Mouse (Mus musculus) neural tube, embryonic 12.5 days (tissue): ENCODE measurements around the gene Syne1. TPM values are rescaled to one million over a fixed set of nuclear protein-coding genes. Genes with fewer than 3 reads are reported as not detected.

ENCODE experiments used
- ATAC-seq: fragments of 200-750 bp; cut with Nextera tagmentation; 2 replicates; pipeline ENCODE4 v1.8.0; 2017; ENCODE audit warnings: low read depth, mild to moderate bottlenecking, moderate TSS enrichment, moderate library complexity; ENCODE audit not compliant: low FRiP score
- H3K27ac ChIP-seq: fragments of 300-500 bp; sonication (generic); 2 replicates; pipeline ENCODE4 v1.5.1; 2016
- H3K27me3 ChIP-seq: fragments of 300-500 bp; sonication (generic); replicated peaks from 2 replicates; pipeline ENCODE4 v1.6.1; 2016; ENCODE audit warnings: mild to moderate bottlenecking
- H3K36me3 ChIP-seq: fragments of 300-500 bp; sonication (generic); 2 replicates; pipeline ENCODE4 v1.6.1; 2016; ENCODE audit warnings: mild to moderate bottlenecking
- H3K4me1 ChIP-seq: fragments of 300-500 bp; sonication (generic); 2 replicates; pipeline ENCODE4 v1.6.1; 2016
- H3K4me2 ChIP-seq: fragments of 300-500 bp; sonication (generic); replicated peaks from 2 replicates; pipeline ENCODE4 v1.6.1; 2016; ENCODE audit warnings: mild to moderate bottlenecking
- H3K4me3 ChIP-seq: fragments of 300-500 bp; sonication (generic); 2 replicates; pipeline ENCODE4 v1.5.1; 2016
- H3K9ac ChIP-seq: fragments of 300-500 bp; sonication (generic); 2 replicates; pipeline ENCODE4 v1.6.1; 2016; ENCODE audit warnings: mild to moderate bottlenecking
- H3K9me3 ChIP-seq: fragments of 300-500 bp; sonication (generic); 2 replicates; pipeline ENCODE4 v1.6.1; 2016; ENCODE audit warnings: mild to moderate bottlenecking
- WGBS: fragments of 180-500 bp; shearing (Covaris S2); methylation state at CpG from one replicate; pipeline ENCODE4 v1.1.7; 2016; 5-methylcytosine and 5-hydroxymethylcytosine counted together
- polyA plus RNA-seq: library from polyadenylated mRNA; unstranded; fragments of >200 nt; fragmentation: Nextera tagmentation; extraction: Ambion mirVana; gene quantifications from 2 replicates; pipeline ENCODE4 v1.2.1, GENCODE M21; 2016

Gene Syne1
- 5.3 and 5.9 TPM in 2 replicates for polyA plus RNA-seq

- Histone ChIP-seq H3K4me3 (peak within 1 kb of the TSS; percentile 50), H3K27ac (no peak within 1 kb of the TSS), H3K36me3 (no peaks in the 10 kb centered on the region), H3K27me3 (no peaks in the 10 kb centered on the region; the same call in 1 of the 2 replicates), H3K9me3 (no peaks in the 10 kb centered on the region), H3K4me1 (peaks cover 2% of the 10 kb centered on the region; the same call in 1 of the 2 replicates), H3K4me2 (peak within 1 kb of the TSS; percentile 96), H3K9ac (peak within 1 kb of the TSS; percentile 63)
- no peak for ATAC-seq
- WGBS, result 79% methylated on average over 5 of the region's 5 CpGs
These were observed at the start of gene Syne1 for GRCm38 (mm10) chr10:5551382-5551781. Gene Syne1 (minus strand): TSS chr10:5551482.

GRCm38 (mm10) chr10:5600123-5600522, 48.8 kb upstream of the Syne1 start:
- Histone ChIP-seq H3K9me3 (no peaks in the 10 kb centered on the region), H3K4me1 (no peaks in the 10 kb centered on the region), H3K36me3 (no peaks in the 10 kb centered on the region), H3K27ac (no peak overlapping the region), H3K4me3 (no peak overlapping the region), H3K27me3 (no peaks in the 10 kb centered on the region), H3K4me2 (no peak overlapping the region), H3K9ac (no peak overlapping the region)
- peak; percentile 80 for ATAC-seq
- WGBS, result 14% methylated on average over 7 of the region's 7 CpGs

- no peaks in the 10 kb centered on the region for H3K4me1 ChIP-seq
- 58% methylated on average over 6 of the region's 6 CpGs for WGBS
- ATAC-seq, result no peak
- no peak overlapping the region for H3K4me3 ChIP-seq
- no peak overlapping the region for H3K9ac ChIP-seq
- no peaks in the 10 kb centered on the region for H3K27me3 ChIP-seq
- no peak overlapping the region for H3K27ac ChIP-seq
- H3K36me3 ChIP-seq, result no peaks in the 10 kb centered on the region
- no peaks in the 10 kb centered on the region for H3K9me3 ChIP-seq
- no peak overlapping the region for H3K4me2 ChIP-seq
These were observed 45.3 kb upstream of the Syne1 start for GRCm38 (mm10) chr10:5596559-5596958.

- H3K27ac ChIP-seq, result no peak overlapping the region
- H3K9ac ChIP-seq, result no peak overlapping the region
- H3K4me1 ChIP-seq, result no peaks in the 10 kb centered on the region
- H3K36me3 ChIP-seq, result no peaks in the 10 kb centered on the region
- H3K9me3 ChIP-seq, result no peaks in the 10 kb centered on the region
- no peak for ATAC-seq
- no peak overlapping the region for H3K4me3 ChIP-seq
- H3K4me2 ChIP-seq, result no peak overlapping the region
- H3K27me3 ChIP-seq, result no peaks in the 10 kb centered on the region
- WGBS, result 79% methylated on average over 5 of the region's 5 CpGs
These were observed 43.2 kb upstream of the Syne1 start for GRCm38 (mm10) chr10:5594457-5594856.

GRCm38 (mm10) chr10:5593464-5593863, 42.2 kb upstream of the Syne1 start, which contains the start of gene Myct1:
Gene Myct1 (plus strand): TSS chr10:5593775.
- Histone ChIP-seq H3K4me1 (no peaks in the 10 kb centered on the region), H3K27me3 (no peaks in the 10 kb centered on the region), H3K36me3 (no peaks in the 10 kb centered on the region), H3K9ac (no peak within 1 kb of the TSS), H3K27ac (no peak within 1 kb of the TSS), H3K4me2 (no peak within 1 kb of the TSS), H3K4me3 (no peak within 1 kb of the TSS), H3K9me3 (no peaks in the 10 kb centered on the region)
- 61% methylated on average over 5 of the region's 5 CpGs for WGBS
- ATAC-seq, result no peak

GRCm38 (mm10) chr10:5591996-5592395, 40.7 kb upstream of the Syne1 start:
- no peak for ATAC-seq
- Histone ChIP-seq H3K36me3 (no peaks in the 10 kb centered on the region), H3K9ac (no peak overlapping the region), H3K27ac (no peak overlapping the region), H3K9me3 (no peaks in the 10 kb centered on the region), H3K4me2 (no peak overlapping the region), H3K4me1 (no peaks in the 10 kb centered on the region), H3K4me3 (no peak overlapping the region), H3K27me3 (no peaks in the 10 kb centered on the region)
- WGBS, result 82% methylated on average over 4 of the region's 4 CpGs

GRCm38 (mm10) chr10:5591061-5591460, 39.8 kb upstream of the Syne1 start:
- H3K9me3 ChIP-seq, result no peaks in the 10 kb centered on the region
- H3K4me1 ChIP-seq, result no peaks in the 10 kb centered on the region
- H3K36me3 ChIP-seq, result no peaks in the 10 kb centered on the region
- no peak overlapping the region for H3K4me3 ChIP-seq
- no peak for ATAC-seq
- WGBS, result 89% methylated on average over 2 of the region's 2 CpGs
- no peaks in the 10 kb centered on the region for H3K27me3 ChIP-seq
- H3K4me2 ChIP-seq, result no peak overlapping the region
- no peak overlapping the region for H3K27ac ChIP-seq
- no peak overlapping the region for H3K9ac ChIP-seq

GRCm38 (mm10) chr10:5573328-5573727, 22.0 kb upstream of the Syne1 start:
- Histone ChIP-seq H3K9ac (no peak overlapping the region), H3K4me3 (no peak overlapping the region), H3K27me3 (no peaks in the 10 kb centered on the region), H3K9me3 (no peaks in the 10 kb centered on the region), H3K27ac (no peak overlapping the region), H3K36me3 (no peaks in the 10 kb centered on the region), H3K4me2 (no peak overlapping the region), H3K4me1 (no peaks in the 10 kb centered on the region)
- WGBS, result 56% methylated on average over 2 of the region's 2 CpGs
- no peak for ATAC-seq

GRCm38 (mm10) chr10:5571332-5571731, 20.1 kb upstream of the Syne1 start:
- Histone ChIP-seq H3K9ac (no peak overlapping the region), H3K4me1 (no peaks in the 10 kb centered on the region), H3K4me2 (no peak overlapping the region), H3K27me3 (no peaks in the 10 kb centered on the region), H3K4me3 (no peak overlapping the region), H3K27ac (no peak overlapping the region), H3K9me3 (no peaks in the 10 kb centered on the region), H3K36me3 (no peaks in the 10 kb centered on the region)
- ATAC-seq, result no peak
- 76% methylated on average over 5 of the region's 5 CpGs for WGBS

GRCm38 (mm10) chr10:5570059-5570458, 18.8 kb upstream of the Syne1 start:
- no peak overlapping the region for H3K4me2 ChIP-seq
- H3K27ac ChIP-seq, result no peak overlapping the region
- H3K4me3 ChIP-seq, result no peak overlapping the region
- H3K36me3 ChIP-seq, result no peaks in the 10 kb centered on the region
- no peak for ATAC-seq
- H3K27me3 ChIP-seq, result no peaks in the 10 kb centered on the region
- H3K9me3 ChIP-seq, result no peaks in the 10 kb centered on the region
- H3K9ac ChIP-seq, result no peak overlapping the region
- H3K4me1 ChIP-seq, result no peaks in the 10 kb centered on the region
- WGBS, result 87% methylated on average over 8 of the region's 8 CpGs

- H3K36me3 ChIP-seq, result no peaks in the 10 kb centered on the region
- no peak overlapping the region for H3K9ac ChIP-seq
- WGBS, result 96% methylated on average over 4 of the region's 4 CpGs
- H3K27me3 ChIP-seq, result no peaks in the 10 kb centered on the region
- no peak overlapping the region for H3K27ac ChIP-seq
- H3K9me3 ChIP-seq, result no peaks in the 10 kb centered on the region
- no peak overlapping the region for H3K4me3 ChIP-seq
- H3K4me2 ChIP-seq, result no peak overlapping the region
- ATAC-seq, result no peak
- H3K4me1 ChIP-seq, result no peaks in the 10 kb centered on the region
These were observed 17.7 kb upstream of the Syne1 start for GRCm38 (mm10) chr10:5568991-5569390.

- ATAC-seq, result no peak
- Histone ChIP-seq H3K4me2 (no peak overlapping the region), H3K9ac (no peak overlapping the region), H3K27ac (no peak overlapping the region), H3K27me3 (no peaks in the 10 kb centered on the region), H3K9me3 (no peaks in the 10 kb centered on the region), H3K4me1 (no peaks in the 10 kb centered on the region), H3K36me3 (no peaks in the 10 kb centered on the region), H3K4me3 (no peak overlapping the region)
- 88% methylated on average over 4 of the region's 4 CpGs for WGBS
These were observed 10.4 kb upstream of the Syne1 start for GRCm38 (mm10) chr10:5561706-5562105.

- no peak for ATAC-seq
- Histone ChIP-seq H3K9me3 (no peaks in the 10 kb centered on the region), H3K4me2 (no peak overlapping the region), H3K4me1 (no peaks in the 10 kb centered on the region), H3K36me3 (no peaks in the 10 kb centered on the region), H3K27ac (no peak overlapping the region), H3K9ac (no peak overlapping the region), H3K4me3 (no peak overlapping the region), H3K27me3 (no peaks in the 10 kb centered on the region)
- 77% methylated on average over 4 of the region's 4 CpGs for WGBS
These were observed 9.2 kb upstream of the Syne1 start for GRCm38 (mm10) chr10:5560526-5560925.
